Mouse (Mus musculus): Measurements from ENCODE around the gene Bphl. TPM values are rescaled to one million over a fixed set of nuclear protein-coding genes. Genes with fewer than 3 reads are reported as not detected.
A peak's percentile ranks its signal among the peaks of the same experiment; 100 is the strongest.
"Not testable (repeated sequence)": the region's sequence is repeated elsewhere in the genome, so short reads cannot be mapped to it uniquely, and the experiment has no call there.

Bphl gene
- polyA plus RNA-seq, 1 experiment from 2014 or later, result 46.8 TPM

GRCm38 (mm10) chr13:34077492-34078271 is 40.3 kb downstream of the Bphl start, which contains the start of gene Tubb2a:
Gene Tubb2a, minus strand, starts transcription at chr13:34078007.
- Histone ChIP-seq H3K27me3 (ENCODE audit: insufficient read depth, low read length) (no peaks in the 10 kb centered on the region), H3K27ac (ENCODE audit: low read depth) (peak within 1 kb of the TSS; percentile 36), H3K9ac (peak within 1 kb of the TSS; percentile 75), H3K9me3 (ENCODE audit: low read depth, low read length) (no peaks in the 10 kb centered on the region), H3K36me3 (ENCODE audit: insufficient read depth) (peaks cover 21% of the 10 kb centered on the region; the same call in 1 of the 2 replicates), H3K4me1 (ENCODE audit: insufficient read depth) (peaks cover 5% of the 10 kb centered on the region; the same call in 1 of the 2 replicates), H3K4me3 (ENCODE audit: low read depth, low read length) (peak within 1 kb of the TSS; percentile 69), H3K4me2 (peak within 1 kb of the TSS; percentile 84)
- WGBS, result under 1% methylated on average over 45 of the region's 45 CpGs
- peak; percentile 95 for DNase-seq
- TF ChIP-seq CTCF (IDR thresholded peaks at IDR 0.05; ENCODE audit: low read depth), result peak; percentile 26
- ATAC-seq (ENCODE audit: insufficient read depth), result peak; percentile 90

- WGBS, result 33% methylated on average over 16 of the region's 16 CpGs
- Histone ChIP-seq H3K4me2 (peak overlapping the region; percentile 84), H3K27me3 (ENCODE audit: insufficient read depth, low read length) (no peaks in the 10 kb centered on the region), H3K27ac (ENCODE audit: low read depth) (no peak overlapping the region), H3K4me1 (ENCODE audit: insufficient read depth) (peaks cover 5% of the 10 kb centered on the region; the same call in 1 of the 2 replicates), H3K4me3 (ENCODE audit: low read depth, low read length) (peak overlapping the region; percentile 69; the same call in 1 of the 2 replicates), H3K9ac (peak overlapping the region; percentile 75; the same call in 1 of the 2 replicates), H3K36me3 (ENCODE audit: insufficient read depth) (peaks cover 16% of the 10 kb centered on the region; the same call in 1 of the 2 replicates), H3K9me3 (ENCODE audit: low read depth, low read length) (no peaks in the 10 kb centered on the region)
- 0 out of 2 replicates have a peak, but pooled peaks have one; percentile 13 for ATAC-seq (ENCODE audit: insufficient read depth)
- no peak for DNase-seq
- TF ChIP-seq CTCF (IDR thresholded peaks at IDR 0.05; ENCODE audit: low read depth), result no peak
Observed at GRCm38 (mm10) chr13:34078500-34079280, 41.3 kb downstream of the Bphl start.

- no peaks in the 10 kb centered on the region for H3K27me3 ChIP-seq (ENCODE audit: insufficient read depth, low read length)
- TF ChIP-seq CTCF (IDR thresholded peaks at IDR 0.05; ENCODE audit: low read depth), result no peak
- no peak overlapping the region for H3K4me3 ChIP-seq (ENCODE audit: low read depth, low read length)
- H3K9ac ChIP-seq, result no peak overlapping the region
- H3K4me2 ChIP-seq, result no peak overlapping the region
- DNase-seq (no peak), ATAC-seq (ENCODE audit: insufficient read depth) (no peak)
- 75% methylated on average over 3 of the region's 3 CpGs for WGBS
- H3K27ac ChIP-seq (ENCODE audit: low read depth), result no peak overlapping the region
- peaks cover 5% of the 10 kb centered on the region; the same call in 1 of the 2 replicates for H3K4me1 ChIP-seq (ENCODE audit: insufficient read depth)
- H3K36me3 ChIP-seq (ENCODE audit: insufficient read depth), result peaks cover 9% of the 10 kb centered on the region; the same call in 1 of the 2 replicates
- no peaks in the 10 kb centered on the region for H3K9me3 ChIP-seq (ENCODE audit: low read depth, low read length)
Observed at GRCm38 (mm10) chr13:34079801-34080200, 42.4 kb downstream of the Bphl start.

- Histone ChIP-seq H3K36me3 (ENCODE audit: insufficient read depth) (no peaks in the 10 kb centered on the region), H3K4me2 (no peak overlapping the region), H3K4me3 (ENCODE audit: low read depth, low read length) (no peak overlapping the region), H3K4me1 (ENCODE audit: insufficient read depth) (peaks cover 2% of the 10 kb centered on the region; the same call in 1 of the 2 replicates), H3K27ac (ENCODE audit: low read depth) (no peak overlapping the region), H3K27me3 (ENCODE audit: insufficient read depth, low read length) (no peaks in the 10 kb centered on the region), H3K9ac (no peak overlapping the region), H3K9me3 (ENCODE audit: low read depth, low read length) (no peaks in the 10 kb centered on the region)
- TF ChIP-seq CTCF (IDR thresholded peaks at IDR 0.05; ENCODE audit: low read depth), result no peak
- DNase-seq (no peak), ATAC-seq (ENCODE audit: insufficient read depth) (no peak)
- 66% methylated on average over 4 of the region's 4 CpGs for WGBS
Observed at GRCm38 (mm10) chr13:34081926-34082325, 44.5 kb downstream of the Bphl start.

- H3K4me2 ChIP-seq, result no peak overlapping the region
Observed at GRCm38 (mm10) chr13:34084026-34084750, 46.8 kb downstream of the Bphl start.

GRCm38 (mm10) chr13:34087052-34087812 is 49.8 kb downstream of the Bphl start:
- Histone ChIP-seq H3K4me1 (ENCODE audit: insufficient read depth) (no peaks in the 10 kb centered on the region; the same call in 1 of the 2 replicates), H3K4me2 (no peak overlapping the region), H3K4me3 (ENCODE audit: low read depth, low read length) (no peak overlapping the region), H3K9ac (no peak overlapping the region), H3K36me3 (ENCODE audit: insufficient read depth) (no peaks in the 10 kb centered on the region), H3K27me3 (ENCODE audit: insufficient read depth, low read length) (no peaks in the 10 kb centered on the region), H3K27ac (ENCODE audit: low read depth) (no peak overlapping the region), H3K9me3 (ENCODE audit: low read depth, low read length) (no peaks in the 10 kb centered on the region)
- DNase-seq, result peak; percentile 44
- no peak for TF ChIP-seq CTCF (IDR thresholded peaks at IDR 0.05; ENCODE audit: low read depth)
- no peak for ATAC-seq (ENCODE audit: insufficient read depth)
- WGBS, result 48% methylated on average over 7 of the region's 7 CpGs

More at GRCm38 (mm10) chr13:34084026-34084750, 46.8 kb downstream of the Bphl start:
- ATAC-seq (ENCODE audit: insufficient read depth) (no peak), DNase-seq (no peak)
- H3K4me1 ChIP-seq (ENCODE audit: insufficient read depth), result no peaks in the 10 kb centered on the region; the same call in 1 of the 2 replicates
- no peaks in the 10 kb centered on the region for H3K36me3 ChIP-seq (ENCODE audit: insufficient read depth)
- H3K4me3 ChIP-seq (ENCODE audit: low read depth, low read length), result no peak overlapping the region
- no peak overlapping the region for H3K9ac ChIP-seq
- 50% methylated on average over 9 of the region's 9 CpGs for WGBS
- no peaks in the 10 kb centered on the region for H3K9me3 ChIP-seq (ENCODE audit: low read depth, low read length)
- H3K27ac ChIP-seq (ENCODE audit: low read depth), result no peak overlapping the region
- no peak for TF ChIP-seq CTCF (IDR thresholded peaks at IDR 0.05; ENCODE audit: low read depth)
- no peaks in the 10 kb centered on the region for H3K27me3 ChIP-seq (ENCODE audit: insufficient read depth, low read length)

- H3K9me3 ChIP-seq (ENCODE audit: low read depth, low read length); H3K27me3 ChIP-seq (ENCODE audit: insufficient read depth, low read length); H3K36me3 ChIP-seq (ENCODE audit: insufficient read depth); DNase-seq; H3K27ac ChIP-seq (ENCODE audit: low read depth); H3K4me2 ChIP-seq; H3K9ac ChIP-seq; H3K4me1 ChIP-seq (ENCODE audit: insufficient read depth); H3K4me3 ChIP-seq (ENCODE audit: low read depth, low read length): not testable (repeated sequence)
- 51% methylated on average over 5 of the region's 5 CpGs for WGBS
- peak; percentile 43; the same call in 1 of the 2 replicates for ATAC-seq (ENCODE audit: insufficient read depth)
Observed at GRCm38 (mm10) chr13:34088201-34088649, 50.8 kb downstream of the Bphl start.
